Mouse (Mus musculus) intestine, embryonic 15.5 days (tissue): Measurements from ENCODE around the gene Rad9a. TPM values are rescaled to one million over a fixed set of nuclear protein-coding genes. Genes with fewer than 3 reads are reported as not detected.

Source experiments
- ATAC-seq: fragments of 200-750 bp; cut with Nextera tagmentation; 2 replicates; pipeline ENCODE4 v1.8.0; 2017; ENCODE audit warnings: moderate TSS enrichment, moderate library complexity
- H3K27ac ChIP-seq: fragments of 300-500 bp; sonication (generic); 2 replicates; pipeline ENCODE4 v1.5.1; 2015; ENCODE audit warnings: mild to moderate bottlenecking, inconsistent platforms
- H3K27me3 ChIP-seq: fragments of 300-500 bp; sonication (generic); replicated peaks from 2 replicates; pipeline ENCODE4 v1.6.1; 2015; ENCODE audit warnings: inconsistent platforms
- H3K36me3 ChIP-seq: fragments of 300-500 bp; sonication (generic); 2 replicates; pipeline ENCODE4 v1.6.1; 2015; ENCODE audit warnings: inconsistent platforms
- H3K4me1 ChIP-seq: fragments of 300-500 bp; sonication (generic); replicated peaks from 2 replicates; pipeline ENCODE4 v1.6.1; 2015; ENCODE audit warnings: inconsistent platforms
- H3K4me2 ChIP-seq: fragments of 300-500 bp; sonication (generic); replicated peaks from 2 replicates; pipeline ENCODE4 v1.6.1; 2015; ENCODE audit warnings: mild to moderate bottlenecking, inconsistent platforms
- H3K4me3 ChIP-seq: fragments of 300-500 bp; sonication (generic); replicated peaks from 2 replicates; pipeline ENCODE4 v1.5.1; 2015; ENCODE audit warnings: inconsistent platforms
- H3K9ac ChIP-seq: fragments of 300-500 bp; sonication (generic); 2 replicates; pipeline ENCODE4 v1.6.1; 2015; ENCODE audit warnings: inconsistent platforms
- H3K9me3 ChIP-seq: fragments of 300-500 bp; sonication (generic); 2 replicates; pipeline ENCODE4 v1.6.1; 2016; ENCODE audit warnings: inconsistent platforms
- WGBS: fragments of 180-500 bp; shearing (Covaris S2); methylation state at CpG from one replicate; pipeline ENCODE4 v1.1.7; 2015; 5-methylcytosine and 5-hydroxymethylcytosine counted together
- polyA plus RNA-seq: library from polyadenylated mRNA; unstranded; fragments of >200 nt; fragmentation: Nextera tagmentation; extraction: Ambion mirVana; gene quantifications from 2 replicates; pipeline ENCODE4 v1.2.1, GENCODE M21; 2015

Gene Rad9a
- polyA plus RNA-seq, 1 experiment from 2014 or later = 29.3 TPM

- H3K27ac ChIP-seq = no peak overlapping the region
- peaks cover 22% of the 10 kb centered on the region for H3K4me1 ChIP-seq
- peak overlapping the region; percentile 66 for H3K9ac ChIP-seq
- peak overlapping the region; percentile 56 for H3K4me3 ChIP-seq
- peak; percentile 5; the same call in 1 of the 2 replicates for ATAC-seq
- no peaks in the 10 kb centered on the region for H3K9me3 ChIP-seq
- no peaks in the 10 kb centered on the region; the same call in 1 of the 2 replicates for H3K27me3 ChIP-seq
- WGBS = 31% methylated on average over 7 of the region's 7 CpGs
- H3K36me3 ChIP-seq = peaks cover 8% of the 10 kb centered on the region
- H3K4me2 ChIP-seq = peak overlapping the region; percentile 91
Measured at GRCm38 (mm10) chr19:4202149-4202548, 687 bp upstream of the Rad9a start.

- H3K27ac ChIP-seq = peak overlapping the region; percentile 73; the same call in 1 of the 2 replicates
Measured at GRCm38 (mm10) chr19:4197180-4197579, 4.3 kb downstream of the Rad9a start.

DNA sequence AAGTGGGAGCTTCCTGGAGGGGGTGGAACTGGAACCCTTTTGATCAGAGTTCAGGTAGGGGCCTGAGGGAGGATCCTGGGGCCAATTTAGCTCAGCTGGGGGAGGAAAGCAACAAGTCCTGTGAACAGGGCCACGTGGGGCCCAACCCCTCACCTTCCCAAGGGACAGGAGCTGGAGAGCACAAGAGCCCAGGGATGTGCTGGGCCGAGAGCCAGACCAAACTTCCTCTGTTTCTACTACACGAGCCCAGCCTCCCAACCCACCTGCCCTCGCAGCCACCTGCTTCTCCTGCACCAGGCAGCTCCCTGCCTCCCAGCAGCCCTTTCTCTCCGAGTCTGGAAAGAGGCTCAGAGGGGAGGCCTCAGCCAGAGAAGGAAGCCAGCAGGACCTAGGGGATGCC, 4.9 kb downstream of the Rad9a start:
- peaks cover 48% of the 10 kb centered on the region for H3K4me1 ChIP-seq
- H3K36me3 ChIP-seq = peaks cover 32% of the 10 kb centered on the region
- H3K27ac ChIP-seq = peak overlapping the region; percentile 73

More at GRCm38 (mm10) chr19:4197180-4197579, 4.3 kb downstream of the Rad9a start:
- Histone ChIP-seq H3K4me1 (peaks cover 51% of the 10 kb centered on the region), H3K4me2 (no peak overlapping the region), H3K27me3 (no peaks in the 10 kb centered on the region), H3K9ac (0 out of 2 replicates have a peak overlapping the region, but pooled peaks have one; percentile 5), H3K9me3 (no peaks in the 10 kb centered on the region), H3K36me3 (peaks cover 32% of the 10 kb centered on the region), H3K4me3 (no peak overlapping the region)
- 74% methylated on average over 3 of the region's 3 CpGs for WGBS
- ATAC-seq = no peak

GRCm38 (mm10) chr19:4196048-4196447, 5.4 kb downstream of the Rad9a start:
- H3K4me3 ChIP-seq = no peak overlapping the region
- H3K4me2 ChIP-seq = no peak overlapping the region
- no peak for ATAC-seq
- no peaks in the 10 kb centered on the region for H3K9me3 ChIP-seq
- H3K9ac ChIP-seq = no peak overlapping the region
- 49% methylated on average over 2 of the region's 2 CpGs for WGBS
- H3K36me3 ChIP-seq = peaks cover 32% of the 10 kb centered on the region
- H3K27ac ChIP-seq = peak overlapping the region; percentile 18; the same call in 1 of the 2 replicates
- H3K4me1 ChIP-seq = peaks cover 52% of the 10 kb centered on the region
- no peaks in the 10 kb centered on the region for H3K27me3 ChIP-seq

More for the DNA sequence above, 4.9 kb downstream of the Rad9a start:
- H3K4me2 ChIP-seq = peak overlapping the region; percentile 22
- no peak for ATAC-seq
- no peaks in the 10 kb centered on the region for H3K9me3 ChIP-seq
- no peaks in the 10 kb centered on the region for H3K27me3 ChIP-seq
- 0 out of 2 replicates have a peak overlapping the region, but pooled peaks have one; percentile 5 for H3K9ac ChIP-seq
- H3K4me3 ChIP-seq = no peak overlapping the region
- WGBS = 20% methylated on average over 5 of the region's 5 CpGs

GRCm38 (mm10) chr19:4194776-4195650, 6.4 kb downstream of the Rad9a start:
- Histone ChIP-seq H3K4me3 (no peak overlapping the region), H3K27ac (no peak overlapping the region), H3K4me1 (peaks cover 48% of the 10 kb centered on the region), H3K36me3 (peaks cover 32% of the 10 kb centered on the region), H3K27me3 (no peaks in the 10 kb centered on the region), H3K9me3 (no peaks in the 10 kb centered on the region), H3K9ac (no peak overlapping the region), H3K4me2 (no peak overlapping the region)
- ATAC-seq = no peak
- WGBS = 69% methylated on average over 12 of the region's 12 CpGs

DNA sequence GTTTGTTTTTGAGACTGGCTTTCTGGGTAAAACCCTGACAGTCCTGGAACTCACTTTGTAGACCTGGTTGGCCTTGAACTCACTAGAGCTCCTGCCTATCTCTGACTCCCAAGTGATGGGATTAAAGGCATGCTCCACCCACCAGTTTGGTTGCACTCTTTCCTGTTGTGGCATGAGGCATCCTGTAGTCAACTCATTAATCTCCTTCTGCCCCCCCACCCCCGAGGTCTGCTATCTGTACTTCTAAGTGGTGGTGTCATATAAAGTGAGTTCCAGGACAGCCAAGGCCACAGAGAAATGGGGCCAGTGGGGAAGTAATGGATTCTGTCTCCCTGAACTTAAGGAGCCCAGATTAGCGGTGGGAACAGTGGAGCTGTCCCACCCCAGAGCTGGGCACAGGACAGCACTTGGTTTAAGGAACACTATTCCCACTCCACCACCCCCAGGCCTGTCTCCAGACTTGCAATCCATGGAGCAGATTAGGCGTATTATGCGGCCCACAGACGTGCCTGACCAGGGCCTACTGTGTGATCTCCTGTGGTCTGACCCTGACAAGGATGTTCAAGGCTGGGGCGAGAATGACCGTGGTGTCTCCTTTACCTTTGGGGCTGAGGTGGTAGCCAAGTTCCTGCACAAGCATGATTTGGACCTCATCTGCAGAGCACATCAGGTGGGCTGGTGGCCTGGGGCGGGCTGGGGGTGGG, 7.3 kb downstream of the Rad9a start:
- peaks cover 31% of the 10 kb centered on the region for H3K36me3 ChIP-seq
- no peak for ATAC-seq
- no peak overlapping the region for H3K27ac ChIP-seq
- H3K4me1 ChIP-seq = peaks cover 47% of the 10 kb centered on the region
- H3K4me3 ChIP-seq = 0 out of 2 replicates have a peak overlapping the region, but pooled peaks have one; percentile 87
- H3K9me3 ChIP-seq = no peaks in the 10 kb centered on the region
- H3K4me2 ChIP-seq = peak overlapping the region; percentile 74; the same call in 1 of the 2 replicates
- no peak overlapping the region; the same call in 1 of the 2 replicates for H3K9ac ChIP-seq
- WGBS = 80% methylated on average over 8 of the region's 8 CpGs
- H3K27me3 ChIP-seq = no peaks in the 10 kb centered on the region

DNA sequence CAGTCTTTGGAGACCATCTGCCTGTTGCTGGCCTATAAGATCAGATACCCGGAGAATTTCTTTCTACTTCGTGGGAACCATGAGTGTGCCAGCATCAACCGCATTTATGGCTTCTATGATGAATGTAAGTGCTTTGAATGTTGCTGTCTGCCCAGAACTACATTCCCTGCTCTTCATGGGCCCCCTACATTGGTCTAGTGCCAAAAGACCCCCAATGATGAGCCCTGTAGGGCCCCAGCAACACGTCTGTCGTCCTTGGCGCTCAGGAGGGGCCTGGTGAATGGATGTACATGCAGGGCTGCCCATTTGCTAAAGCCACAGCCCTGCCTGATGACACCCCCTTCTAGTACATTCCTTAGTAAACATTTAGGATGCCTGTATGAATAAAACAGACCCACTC, 8.3 kb downstream of the Rad9a start:
- Histone ChIP-seq H3K27me3 (no peaks in the 10 kb centered on the region), H3K4me2 (peak overlapping the region; percentile 74), H3K9me3 (no peaks in the 10 kb centered on the region), H3K4me3 (peak overlapping the region; percentile 87), H3K27ac (0 out of 2 replicates have a peak overlapping the region, but pooled peaks have one; percentile 96), H3K9ac (peak overlapping the region; percentile 98), H3K36me3 (peaks cover 23% of the 10 kb centered on the region), H3K4me1 (peaks cover 47% of the 10 kb centered on the region)
- whole genome bisulfite sequencing = 40% methylated on average over 6 of the region's 6 CpGs
- ATAC-seq = no peak

DNA sequence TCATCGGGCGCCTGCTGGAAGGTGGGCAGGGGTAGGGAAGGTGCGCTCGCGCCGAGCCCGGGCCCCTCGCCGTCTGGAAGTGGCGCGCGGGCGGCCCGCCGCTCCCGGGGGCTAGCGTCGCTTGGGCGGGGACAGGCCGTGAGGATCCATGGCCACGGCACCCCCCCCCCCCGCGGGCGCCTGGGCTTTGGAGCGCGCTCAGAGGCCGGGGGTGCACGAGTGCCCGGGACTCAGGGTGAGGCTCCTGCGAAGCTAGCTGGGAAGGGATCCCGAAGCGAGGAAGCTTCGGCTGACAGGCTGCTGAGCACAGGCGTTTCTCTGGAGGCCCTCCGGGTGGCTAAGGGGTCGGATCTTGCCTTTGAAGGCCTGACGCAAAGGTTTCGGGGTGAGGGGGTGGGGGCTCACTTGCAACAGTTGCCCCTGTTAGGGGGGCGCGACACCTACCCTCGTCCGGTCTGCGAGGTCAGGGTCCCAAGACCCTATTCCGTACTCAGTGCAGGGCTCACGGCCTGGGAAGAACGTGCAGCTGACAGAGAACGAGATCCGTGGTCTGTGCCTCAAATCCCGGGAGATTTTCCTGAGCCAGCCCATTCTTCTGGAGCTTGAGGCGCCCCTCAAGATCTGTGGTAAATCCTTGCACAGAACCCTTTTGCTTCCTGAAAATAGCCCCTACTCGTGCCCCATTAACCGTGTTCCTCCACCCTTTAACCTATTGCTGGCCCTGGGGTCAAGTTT, 9.0 kb downstream of the Rad9a start:
- Histone ChIP-seq H3K27me3 (no peaks in the 10 kb centered on the region), H3K36me3 (peaks cover 23% of the 10 kb centered on the region), H3K4me2 (peak overlapping the region; percentile 74), H3K9ac (peak overlapping the region; percentile 98), H3K4me3 (peak overlapping the region; percentile 87), H3K9me3 (no peaks in the 10 kb centered on the region), H3K4me1 (peaks cover 43% of the 10 kb centered on the region), H3K27ac (peak overlapping the region; percentile 96)
- under 1% methylated on average over 51 of the region's 52 CpGs for WGBS
- peak; percentile 68 for ATAC-seq

DNA sequence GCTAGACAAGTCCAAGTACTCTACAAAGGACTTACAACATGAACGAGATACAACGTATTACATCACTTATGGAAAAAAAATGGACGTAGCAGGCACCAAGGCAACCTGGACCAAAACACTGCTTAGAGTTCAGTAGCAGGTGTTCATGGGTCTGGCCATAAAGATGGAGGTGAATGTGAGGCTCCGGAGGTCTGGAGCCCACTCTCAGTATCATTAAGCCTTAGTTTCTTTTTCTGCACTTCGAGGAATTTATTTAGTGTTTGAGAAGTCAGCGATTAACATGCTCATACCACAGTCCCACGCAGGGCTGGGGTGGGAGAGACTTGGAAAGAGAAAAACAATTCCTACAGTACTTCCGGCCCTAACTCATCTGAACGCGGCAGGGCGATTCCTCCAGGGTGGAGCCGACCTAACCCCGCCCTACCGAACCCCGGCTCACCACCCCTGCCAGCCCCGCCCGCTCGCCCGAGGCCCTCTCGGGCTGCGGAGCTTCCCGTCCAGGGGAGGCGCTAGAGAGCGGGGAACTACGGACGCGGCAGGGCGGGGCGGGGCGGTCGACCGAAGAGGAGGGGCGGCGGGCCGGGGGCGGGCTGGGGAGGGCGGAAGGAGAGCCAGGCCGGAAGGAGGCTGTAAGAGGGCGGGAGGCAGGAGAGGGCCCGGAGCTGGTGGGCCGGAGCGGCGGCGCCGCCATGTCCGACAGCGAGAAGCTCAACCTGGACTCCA, 9.8 kb downstream of the Rad9a start, which contains the start of gene Ppp1ca:
TSS of gene Ppp1ca (plus strand) at position 538 of the 723 bp plus-strand sequence.
- WGBS = 2% methylated on average over 43 of the region's 47 CpGs
- ATAC-seq = peak; percentile 95
- Histone ChIP-seq H3K4me3 (peak within 1 kb of the TSS; percentile 87), H3K4me1 (peaks cover 37% of the 10 kb centered on the region), H3K4me2 (peak within 1 kb of the TSS; percentile 74), H3K9ac (peak within 1 kb of the TSS; percentile 98), H3K27ac (peak within 1 kb of the TSS; percentile 96), H3K27me3 (no peaks in the 10 kb centered on the region), H3K9me3 (no peaks in the 10 kb centered on the region), H3K36me3 (peaks cover 23% of the 10 kb centered on the region)

- Histone ChIP-seq H3K9ac (peak within 1 kb of the TSS; percentile 98), H3K9me3 (no peaks in the 10 kb centered on the region), H3K4me3 (peak within 1 kb of the TSS; percentile 87), H3K4me2 (peak within 1 kb of the TSS; percentile 74), H3K36me3 (peaks cover 19% of the 10 kb centered on the region; the same call in 1 of the 2 replicates), H3K27ac (peak within 1 kb of the TSS; percentile 96), H3K27me3 (no peaks in the 10 kb centered on the region), H3K4me1 (peaks cover 29% of the 10 kb centered on the region)
- ATAC-seq = peak; percentile 4; the same call in 1 of the 2 replicates
- WGBS = 32% methylated on average over 4 of the region's 4 CpGs
Measured at GRCm38 (mm10) chr19:4190831-4191334, 10.6 kb downstream of the Rad9a start, which contains the start of gene Tbc1d10c. Tbc1d10c (minus strand) TSS chr19:4191284.
